Mouse (Mus musculus) lung, embryonic 16.5 days (tissue): Measurements from ENCODE around the gene Mdh1. TPM values are rescaled to one million over a fixed set of nuclear protein-coding genes. Genes with fewer than 3 reads are reported as not detected.
A peak's percentile ranks its signal among the peaks of the same experiment; 100 is the strongest.

ENCODE experiments used
- ATAC-seq: fragments of 200-750 bp; cut with Nextera tagmentation; 2 replicates; pipeline ENCODE4 v1.8.0; 2017; ENCODE audit warnings: low read depth, mild to moderate bottlenecking, moderate library complexity
- H3K27ac ChIP-seq: fragments of 300-500 bp; sonication (generic); 2 replicates; pipeline ENCODE4 v1.5.1; 2014; ENCODE audit warnings: mild to moderate bottlenecking, control low read depth, low read length
- H3K27me3 ChIP-seq: fragments of 300-500 bp; sonication (generic); 2 replicates; pipeline ENCODE4 v1.6.1; 2014; ENCODE audit warnings: low read depth, low read length, mixed read lengths; ENCODE audit not compliant: control insufficient read depth, insufficient read depth
- H3K36me3 ChIP-seq: fragments of 300-500 bp; sonication (generic); 2 replicates; pipeline ENCODE4 v1.6.1; 2014; ENCODE audit warnings: low read length; ENCODE audit not compliant: control insufficient read depth, insufficient read depth
- H3K4me1 ChIP-seq: fragments of 300-500 bp; sonication (generic); replicated peaks from 2 replicates; pipeline ENCODE4 v1.6.1; 2014; ENCODE audit warnings: low read length, mixed read lengths; ENCODE audit not compliant: control insufficient read depth, insufficient read depth
- H3K4me2 ChIP-seq: fragments of 300-500 bp; sonication (generic); 2 replicates; pipeline ENCODE4 v1.6.1; 2014; ENCODE audit warnings: low read depth, low read length, control low read depth
- H3K4me3 ChIP-seq: fragments of 300-500 bp; sonication (generic); 2 replicates; pipeline ENCODE4 v1.5.1; 2014; ENCODE audit warnings: mild to moderate bottlenecking, low read length, control low read depth
- H3K9ac ChIP-seq: fragments of 300-500 bp; sonication (generic); 2 replicates; pipeline ENCODE4 v1.6.1; 2014; ENCODE audit warnings: low read length, control low read depth
- H3K9me3 ChIP-seq: fragments of 300-500 bp; sonication (generic); 2 replicates; pipeline ENCODE4 v1.6.1; 2016; ENCODE audit warnings: low read length; ENCODE audit not compliant: control insufficient read depth
- WGBS: fragments of 180-500 bp; shearing (Covaris S2); extraction: QIAGEN DNeasy Blood & Tissue Kit; methylation state at CpG from one replicate; pipeline ENCODE4 v1.1.7; 2014; 5-methylcytosine and 5-hydroxymethylcytosine counted together
- polyA plus RNA-seq: library from polyadenylated mRNA; unstranded; fragments of >200 nt; fragmentation: Nextera tagmentation; extraction: Ambion mirVana; gene quantifications from 2 replicates; pipeline ENCODE4 v1.2.1, GENCODE M21; 2015

Gene Mdh1
- 398 and 405 TPM in 2 replicates for polyA plus RNA-seq

- H3K9me3 ChIP-seq, result no peaks in the 10 kb centered on the region
- peak within 1 kb of the TSS; percentile 68 for H3K27ac ChIP-seq
- ATAC-seq, result peak; percentile 99
- under 1% methylated on average over 42 of the region's 42 CpGs for WGBS
- H3K27me3 ChIP-seq, result no peaks in the 10 kb centered on the region
- no peaks in the 10 kb centered on the region for H3K36me3 ChIP-seq
- H3K4me1 ChIP-seq, result peaks cover 17% of the 10 kb centered on the region
- H3K4me2 ChIP-seq, result peak within 1 kb of the TSS; percentile 91
- H3K4me3 ChIP-seq, result peak within 1 kb of the TSS; percentile 64
- peak within 1 kb of the TSS; percentile 76 for H3K9ac ChIP-seq
These were observed at the start of gene Mdh1, which contains the start of gene Wdpcp for GRCm38 (mm10) chr11:21571700-21572381. TSS of gene Mdh1 (minus strand) at chr11:21572367. TSS of gene Wdpcp (plus strand) at chr11:21572235.

GRCm38 (mm10) chr11:21615915-21616314 lies 43.7 kb upstream of the Mdh1 start:
- no peak overlapping the region for H3K4me2 ChIP-seq
- no peaks in the 10 kb centered on the region for H3K9me3 ChIP-seq
- no peak overlapping the region for H3K27ac ChIP-seq
- H3K27me3 ChIP-seq, result no peaks in the 10 kb centered on the region
- ATAC-seq, result no peak
- H3K36me3 ChIP-seq, result no peaks in the 10 kb centered on the region
- H3K9ac ChIP-seq, result no peak overlapping the region
- H3K4me1 ChIP-seq, result no peaks in the 10 kb centered on the region
- H3K4me3 ChIP-seq, result no peak overlapping the region

GRCm38 (mm10) chr11:21602497-21602896 lies 30.3 kb upstream of the Mdh1 start:
- 0 out of 2 replicates have a peak, but pooled peaks cover 2% of the 10 kb centered on the region for H3K9me3 ChIP-seq
- H3K27me3 ChIP-seq, result no peaks in the 10 kb centered on the region
- 16% methylated on average over 5 of the region's 5 CpGs for WGBS
- no peaks in the 10 kb centered on the region for H3K4me1 ChIP-seq
- no peak overlapping the region for H3K9ac ChIP-seq
- H3K36me3 ChIP-seq, result no peaks in the 10 kb centered on the region
- ATAC-seq, result peak; percentile 34; the same call in 1 of the 2 replicates
- no peak overlapping the region for H3K4me3 ChIP-seq
- no peak overlapping the region for H3K4me2 ChIP-seq
- no peak overlapping the region for H3K27ac ChIP-seq

GRCm38 (mm10) chr11:21583286-21583685 lies 11.1 kb upstream of the Mdh1 start:
- Histone ChIP-seq H3K4me3 (no peak overlapping the region), H3K27me3 (no peaks in the 10 kb centered on the region), H3K9ac (no peak overlapping the region), H3K4me1 (no peaks in the 10 kb centered on the region), H3K9me3 (no peaks in the 10 kb centered on the region), H3K27ac (no peak overlapping the region), H3K36me3 (no peaks in the 10 kb centered on the region), H3K4me2 (no peak overlapping the region)
- ATAC-seq, result no peak
- 45% methylated on average over 1 of the region's 1 CpGs for WGBS

- 64% methylated on average over 7 of the region's 7 CpGs for WGBS
- Histone ChIP-seq H3K36me3 (no peaks in the 10 kb centered on the region), H3K27ac (no peak overlapping the region), H3K9me3 (no peaks in the 10 kb centered on the region), H3K9ac (no peak overlapping the region), H3K4me3 (no peak overlapping the region), H3K27me3 (no peaks in the 10 kb centered on the region), H3K4me2 (no peak overlapping the region), H3K4me1 (no peaks in the 10 kb centered on the region)
- ATAC-seq, result no peak
These were observed 9.3 kb upstream of the Mdh1 start for GRCm38 (mm10) chr11:21581472-21581871.

GRCm38 (mm10) chr11:21570973-21571372 lies 1.2 kb downstream of the Mdh1 start:
- H3K36me3 ChIP-seq, result peaks cover 3% of the 10 kb centered on the region
- no peaks in the 10 kb centered on the region for H3K27me3 ChIP-seq
- peak overlapping the region; percentile 76 for H3K9ac ChIP-seq
- H3K27ac ChIP-seq, result no peak overlapping the region; the same call in 1 of the 2 replicates
- H3K9me3 ChIP-seq, result no peaks in the 10 kb centered on the region
- H3K4me1 ChIP-seq, result peaks cover 17% of the 10 kb centered on the region
- peak overlapping the region; percentile 91 for H3K4me2 ChIP-seq
- peak overlapping the region; percentile 64 for H3K4me3 ChIP-seq
- WGBS, result 6% methylated on average over 10 of the region's 10 CpGs
- no peak for ATAC-seq

- peaks cover 17% of the 10 kb centered on the region for H3K4me1 ChIP-seq
- 61% methylated on average over 2 of the region's 2 CpGs for WGBS
- H3K4me3 ChIP-seq, result no peak overlapping the region
- H3K36me3 ChIP-seq, result peaks cover 3% of the 10 kb centered on the region
- no peak overlapping the region for H3K27ac ChIP-seq
- no peak overlapping the region for H3K4me2 ChIP-seq
- H3K9ac ChIP-seq, result no peak overlapping the region
- no peaks in the 10 kb centered on the region for H3K9me3 ChIP-seq
- ATAC-seq, result no peak
- H3K27me3 ChIP-seq, result no peaks in the 10 kb centered on the region
These were observed 2.1 kb downstream of the Mdh1 start for GRCm38 (mm10) chr11:21570109-21570474.

- Histone ChIP-seq H3K27me3 (no peaks in the 10 kb centered on the region), H3K4me2 (peak overlapping the region; percentile 35; the same call in 1 of the 2 replicates), H3K36me3 (peaks cover 3% of the 10 kb centered on the region), H3K27ac (0 out of 2 replicates have a peak overlapping the region, but pooled peaks have one; percentile 31), H3K4me1 (peaks cover 17% of the 10 kb centered on the region), H3K4me3 (no peak overlapping the region), H3K9ac (peak overlapping the region; percentile 28; the same call in 1 of the 2 replicates), H3K9me3 (no peaks in the 10 kb centered on the region)
- no peak for ATAC-seq
- WGBS, result 22% methylated on average over 3 of the region's 3 CpGs
These were observed 2.6 kb downstream of the Mdh1 start for GRCm38 (mm10) chr11:21569456-21570108.

- Histone ChIP-seq H3K4me2 (no peak overlapping the region; the same call in 1 of the 2 replicates), H3K27me3 (no peaks in the 10 kb centered on the region), H3K9me3 (no peaks in the 10 kb centered on the region), H3K4me3 (no peak overlapping the region), H3K36me3 (peaks cover 3% of the 10 kb centered on the region), H3K27ac (no peak overlapping the region), H3K4me1 (peaks cover 17% of the 10 kb centered on the region), H3K9ac (no peak overlapping the region; the same call in 1 of the 2 replicates)
- 47% methylated on average over 5 of the region's 5 CpGs for WGBS
- ATAC-seq, result no peak
These were observed 3.2 kb downstream of the Mdh1 start for GRCm38 (mm10) chr11:21569002-21569401.
